Mouse (Mus musculus) brain, embryonic 14.5 days (tissue): ENCODE measurements at regions not wholly inside any gene's neighbourhood (a gene's known extent, or its start where the extent isn't known, plus 50 kb on each side); places are given as distances from the start of the nearest gene placed in this dataset.

Experiments
- DNase-seq: peaks from one replicate; pipeline ENCODE4 v3.0.0-alpha.2; 2011; ENCODE audit warnings: low read depth
- CTCF ChIP-seq: fragments of 200-500 bp; IDR thresholded peaks from 2 replicates; pipeline ENCODE4 v1.5.1; 2012; ENCODE audit warnings: inconsistent platforms, mild to moderate bottlenecking, moderate library complexity, borderline replicate concordance; ENCODE audit not compliant: insufficient read depth, insufficient read length; ENCODE audit errors: extremely low read depth
- POLR2A ChIP-seq: fragments of 200-500 bp; IDR thresholded peaks from 2 replicates; pipeline ENCODE4 v1.6.1; 2012; ENCODE audit warnings: mild to moderate bottlenecking, inconsistent platforms, borderline replicate concordance; ENCODE audit not compliant: poor library complexity, insufficient read depth, insufficient read length, severe bottlenecking; ENCODE audit errors: extremely low read depth

GRCm38 (mm10) chr12:32273474-32273873 lies 65.0 kb upstream of the Pik3cg start:
- TF ChIP-seq POLR2A, result no peak
- no peak for TF ChIP-seq CTCF
- DNase-seq, result no peak

- DNase-seq, result no peak
Observed at GRCm38 (mm10) chr12:32279861-32280260, 71.4 kb upstream of the Pik3cg start.

GRCm38 (mm10) chr12:32280309-32280708 lies 71.8 kb upstream of the Pik3cg start:
- TF ChIP-seq CTCF (no peak), POLR2A (no peak)
- DNase-seq, result peak; percentile 8

More at GRCm38 (mm10) chr12:32279861-32280260, 71.4 kb upstream of the Pik3cg start:
- TF ChIP-seq POLR2A (no peak), CTCF (no peak)

- no peak for DNase-seq
- no peak for TF ChIP-seq CTCF
- no peak for TF ChIP-seq POLR2A
Observed at GRCm38 (mm10) chr12:32282371-32283163, 74.1 kb upstream of the Pik3cg start.

GRCm38 (mm10) chr12:32285039-32285438 lies 76.6 kb upstream of the Pik3cg start:
- no peak for DNase-seq
- TF ChIP-seq CTCF (no peak), POLR2A (no peak)

GRCm38 (mm10) chr12:32286652-32287051 lies 78.2 kb upstream of the Pik3cg start:
- TF ChIP-seq POLR2A, result no peak
- no peak for TF ChIP-seq CTCF
- peak; percentile 32 for DNase-seq

GRCm38 (mm10) chr12:32291145-32291544 lies 82.7 kb upstream of the Pik3cg start:
- no peak for TF ChIP-seq CTCF
- TF ChIP-seq POLR2A, result no peak
- no peak for DNase-seq

GRCm38 (mm10) chr12:32291962-32292748 lies 83.7 kb upstream of the Pik3cg start:
- peak; percentile 91 for DNase-seq
- TF ChIP-seq POLR2A (no peak), CTCF (peak; percentile 58)

GRCm38 (mm10) chr12:32292749-32293128 lies 84.3 kb upstream of the Pik3cg start:
- TF ChIP-seq CTCF (no peak), POLR2A (no peak)
- peak; percentile 6 for DNase-seq

- no peak for DNase-seq
- TF ChIP-seq POLR2A (no peak), CTCF (no peak)
Observed at GRCm38 (mm10) chr12:32297431-32297830, 81.1 kb upstream of the Ccdc71l start.

GRCm38 (mm10) chr12:32299714-32300113 lies 78.8 kb upstream of the Ccdc71l start:
- TF ChIP-seq CTCF (no peak), POLR2A (no peak)
- no peak for DNase-seq
